Mouse (Mus musculus) liver, adult 2 months (tissue): ENCODE measurements around the gene Dpep3.

ENCODE experiments used
- CTCF ChIP-seq: fragments of 200-500 bp; IDR thresholded peaks from 2 replicates; pipeline ENCODE4 v1.5.1; 2011; ENCODE audit warnings: low read depth, low read length, control low read depth
- POLR2A ChIP-seq: fragments of 200-500 bp; IDR thresholded peaks from 2 replicates; pipeline ENCODE4 v1.6.1; 2011; ENCODE audit warnings: low read length, control low read depth; ENCODE audit not compliant: insufficient read depth; ENCODE audit errors: extremely low read depth

DNA sequence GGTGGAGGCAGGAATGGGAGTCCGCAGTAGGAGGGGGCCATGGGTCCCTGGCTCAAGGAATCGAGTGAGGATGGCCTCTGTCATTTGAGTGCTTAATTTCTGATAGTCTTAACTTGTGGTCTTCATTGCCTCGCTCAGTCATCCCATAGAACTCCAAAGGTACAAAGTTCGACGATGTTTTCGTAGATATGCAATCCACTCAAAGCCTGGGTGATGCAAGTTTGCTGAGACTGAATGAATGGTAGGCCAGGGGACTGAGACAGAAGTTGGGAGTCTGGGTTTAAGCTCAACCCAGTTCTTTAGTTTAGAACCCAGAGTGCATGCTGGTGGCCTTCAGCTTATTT lies 32.4 kb upstream of the Dpep3 start, which contains the start of gene Ddx28:
- TF ChIP-seq POLR2A, result no peak
- no peak for TF ChIP-seq CTCF
